Mouse (Mus musculus): ENCODE measurements around the gene Cipc.

The Cipc gene

DNA sequence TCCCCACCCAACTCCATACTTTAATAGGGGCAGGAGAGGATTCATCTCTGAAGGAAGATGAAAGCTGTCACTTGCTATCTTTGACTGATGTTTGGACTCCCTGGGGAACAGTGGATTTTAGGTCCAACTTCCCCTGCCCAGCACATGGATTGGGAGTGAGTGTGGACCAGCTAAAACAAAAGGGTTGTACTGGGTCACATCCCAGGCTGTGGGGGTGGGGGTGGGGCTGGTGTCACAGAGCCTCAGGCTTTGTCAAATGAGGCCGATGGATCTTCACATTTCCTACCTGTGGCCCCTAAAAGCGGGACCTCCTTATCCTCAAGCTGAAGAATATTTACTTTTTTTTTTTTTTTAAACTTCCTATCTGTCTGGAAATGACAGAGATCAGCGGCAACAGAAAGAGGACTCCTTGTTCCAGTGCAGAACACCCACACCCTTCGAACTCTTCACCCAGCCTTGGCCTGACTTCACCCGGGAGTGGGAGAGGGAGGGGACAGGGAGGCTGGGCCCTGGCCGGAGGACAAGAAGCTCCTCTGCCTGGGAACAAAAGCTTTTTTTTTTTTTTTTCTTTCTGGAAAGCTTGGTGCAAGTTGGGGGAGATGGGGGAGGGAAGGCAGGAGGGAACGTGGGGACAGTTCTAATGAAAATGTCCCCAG, 14.8 kb upstream of the Cipc start:
- DNase-seq (ENCODE audit: extremely low spot score), result peak; percentile 23

DNA sequence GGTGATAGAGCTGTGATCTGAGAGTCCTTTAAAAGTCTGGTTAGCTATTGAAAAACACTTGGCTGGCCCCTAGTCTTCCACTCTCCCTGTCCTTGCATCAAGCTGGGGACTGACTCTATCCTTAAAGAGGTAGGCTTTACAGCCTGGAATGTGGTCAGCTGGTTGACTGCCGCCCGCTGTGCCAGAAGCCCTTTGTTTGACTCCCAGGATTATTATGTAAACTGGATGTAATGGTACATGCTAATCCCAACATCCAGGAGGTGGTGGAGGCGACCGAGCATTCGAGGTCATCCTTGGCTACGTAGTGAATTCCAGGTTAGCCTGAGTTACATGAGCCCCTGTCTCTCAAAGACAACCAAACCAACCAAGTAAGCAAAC, 14.3 kb upstream of the Cipc start:
- DNase-seq (ENCODE audit: extremely low spot score), result no peak

DNA sequence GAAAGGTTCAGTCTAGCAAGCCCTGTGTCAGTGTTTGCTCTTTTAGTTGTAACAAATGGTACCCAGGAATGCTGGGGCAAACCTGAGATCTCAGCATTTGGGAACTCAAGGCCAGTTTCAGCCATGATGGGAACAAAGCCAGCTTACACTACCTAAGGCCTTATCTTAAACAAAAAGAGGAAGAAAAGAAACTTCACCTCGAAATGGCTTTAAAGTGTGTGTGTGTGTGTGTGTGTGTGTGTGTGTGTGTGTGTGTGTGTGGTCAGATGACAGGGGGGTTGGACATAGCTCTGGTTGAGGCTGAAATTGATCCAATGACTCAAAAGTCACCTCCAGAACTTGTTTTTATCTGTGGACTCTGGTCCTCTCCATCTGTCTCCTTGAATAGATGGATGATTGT, 12.1 kb upstream of the Cipc start:
- DNase-seq (ENCODE audit: extremely low spot score), result no peak

DNA sequence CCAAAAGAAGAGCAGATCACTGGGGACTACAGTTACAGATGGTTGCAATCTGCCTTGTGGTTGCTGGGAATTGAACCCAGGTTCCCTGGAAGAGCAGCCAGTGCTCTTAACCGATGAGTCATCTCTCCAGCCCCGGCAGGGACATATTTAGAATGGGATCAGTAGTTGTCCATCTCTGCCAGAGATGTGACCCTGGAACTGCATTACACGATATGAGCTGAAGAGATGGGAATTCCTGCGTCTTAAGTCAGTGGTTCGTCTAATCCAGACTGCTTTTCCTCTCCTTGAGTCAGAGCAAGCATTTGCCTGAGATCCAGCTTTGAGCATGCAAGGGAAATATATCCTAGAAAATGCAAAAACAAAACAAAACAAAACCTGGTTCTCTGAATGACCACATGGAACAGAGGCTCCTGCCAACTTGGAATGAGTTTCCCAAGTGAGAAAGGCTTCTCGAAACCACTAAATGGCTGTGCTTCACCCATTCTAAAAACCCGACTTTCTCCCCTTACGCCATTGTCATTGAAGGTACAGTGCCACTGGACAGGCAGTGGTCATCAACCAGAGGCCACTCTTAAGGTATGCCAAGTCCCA, 11.1 kb upstream of the Cipc start:
- DNase-seq (ENCODE audit: extremely low spot score), result no peak

DNA sequence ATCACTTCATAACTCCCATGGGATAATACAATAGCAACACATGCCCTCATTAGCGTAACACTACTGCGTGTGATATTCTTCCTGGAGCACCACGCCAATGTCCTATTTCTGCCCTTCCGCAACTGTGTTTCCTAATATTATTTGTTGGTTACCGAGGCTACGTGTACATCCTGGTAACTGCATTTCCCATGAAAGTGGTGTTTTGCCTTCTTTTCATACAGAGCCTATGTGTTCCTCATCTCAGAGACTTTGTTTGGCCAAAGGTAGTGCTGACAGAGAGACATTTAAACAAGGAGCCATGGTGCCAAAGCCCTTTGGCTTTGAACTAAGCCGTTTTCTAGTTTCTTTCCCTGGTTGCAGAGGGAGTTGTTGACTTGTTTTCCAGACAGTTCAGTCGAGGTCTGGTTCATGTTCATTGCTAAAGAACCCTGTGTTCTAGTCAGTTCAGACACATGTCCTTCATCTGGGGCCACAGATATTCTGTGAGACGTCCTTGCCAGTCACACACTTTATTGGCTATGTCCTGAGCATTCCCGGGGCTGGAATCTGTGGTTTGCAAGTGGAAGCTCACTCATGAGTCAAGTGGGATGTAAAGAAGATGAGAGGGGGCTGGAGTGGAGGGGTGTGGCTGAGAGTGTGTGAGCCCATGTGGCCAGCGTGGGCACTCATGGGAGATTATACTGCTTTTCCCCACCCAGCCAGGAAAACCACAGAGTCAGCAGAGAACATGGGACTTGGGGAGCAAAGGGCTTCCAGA, 10.1 kb upstream of the Cipc start:
- DNase-seq (ENCODE audit: extremely low spot score), result no peak

DNA sequence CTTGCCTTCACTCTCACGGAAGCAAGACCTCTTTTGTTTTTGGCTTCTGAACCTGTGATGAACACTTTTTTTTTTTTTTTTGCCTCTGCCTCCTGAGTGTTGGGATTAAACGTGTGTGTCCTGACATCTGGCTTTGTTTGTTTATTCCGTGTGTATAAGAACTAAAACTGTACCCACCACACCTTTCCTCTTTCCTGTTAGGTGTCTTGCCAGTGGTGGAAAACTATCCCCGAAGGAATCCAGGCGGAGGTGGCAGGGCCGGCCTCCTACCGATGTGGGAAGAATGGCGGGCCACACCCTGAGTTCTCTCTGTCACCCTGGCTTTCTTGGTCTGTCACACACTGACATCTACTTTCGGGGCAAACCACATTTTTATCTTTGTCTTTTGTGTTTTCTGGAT, 8.3 kb upstream of the Cipc start:
- DNase-seq (ENCODE audit: extremely low spot score), result no peak

DNA sequence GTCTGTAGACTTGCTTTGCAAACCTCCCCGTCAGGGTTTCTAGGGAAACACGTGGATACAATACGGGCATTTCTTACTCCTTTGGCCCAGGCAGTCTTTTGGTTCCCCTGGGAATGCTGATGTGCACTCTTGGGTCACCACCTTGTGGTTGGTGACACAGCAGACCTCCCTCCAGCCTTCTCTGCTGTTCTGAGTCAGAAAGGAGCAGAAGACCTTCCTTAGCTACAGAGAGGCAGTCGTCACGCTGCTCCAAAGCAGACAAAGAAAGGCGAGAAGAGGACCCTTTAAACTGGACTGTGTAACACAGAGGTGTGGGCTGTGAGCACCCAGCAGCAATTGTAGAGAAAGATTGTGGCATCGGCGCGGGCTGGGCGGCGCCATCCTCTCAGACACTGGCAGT, 5.7 kb upstream of the Cipc start:
- peak; percentile 15 for DNase-seq (ENCODE audit: extremely low spot score)

DNA sequence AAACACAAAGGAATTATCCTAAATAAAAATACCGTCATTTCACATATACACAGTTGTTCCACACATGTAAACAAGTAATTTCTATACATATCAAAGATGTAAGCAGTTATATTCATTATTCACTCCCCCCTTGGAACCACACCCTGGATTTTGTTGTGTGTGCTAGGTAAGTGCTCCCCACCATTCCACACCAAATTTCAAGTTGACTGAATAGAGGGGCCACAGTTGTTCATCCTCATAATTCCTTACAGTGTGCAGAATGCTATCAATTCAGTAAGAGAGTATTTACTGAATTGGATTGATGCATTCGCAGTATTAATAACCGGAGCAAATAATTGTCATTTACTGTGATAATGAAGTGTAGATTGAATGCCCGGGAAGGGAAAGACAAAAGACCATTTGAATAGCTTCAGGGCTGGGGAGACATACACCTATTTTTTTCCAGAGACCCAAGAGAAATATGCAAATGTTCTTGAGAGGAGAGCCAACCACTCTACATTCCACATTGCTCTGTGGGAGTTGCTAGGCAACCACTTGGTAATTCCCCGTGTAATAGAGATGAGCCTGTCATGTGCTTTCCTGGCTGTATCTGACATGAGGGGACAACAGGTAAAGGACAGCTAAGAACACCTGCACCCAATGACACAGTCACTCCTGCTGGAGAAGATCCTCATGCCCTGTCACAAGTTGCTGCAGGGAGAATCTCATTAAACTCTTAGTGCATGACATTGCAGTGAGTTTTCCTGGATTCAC, 4.9 kb upstream of the Cipc start:
- DNase-seq (ENCODE audit: extremely low spot score), result peak; percentile 51

DNA sequence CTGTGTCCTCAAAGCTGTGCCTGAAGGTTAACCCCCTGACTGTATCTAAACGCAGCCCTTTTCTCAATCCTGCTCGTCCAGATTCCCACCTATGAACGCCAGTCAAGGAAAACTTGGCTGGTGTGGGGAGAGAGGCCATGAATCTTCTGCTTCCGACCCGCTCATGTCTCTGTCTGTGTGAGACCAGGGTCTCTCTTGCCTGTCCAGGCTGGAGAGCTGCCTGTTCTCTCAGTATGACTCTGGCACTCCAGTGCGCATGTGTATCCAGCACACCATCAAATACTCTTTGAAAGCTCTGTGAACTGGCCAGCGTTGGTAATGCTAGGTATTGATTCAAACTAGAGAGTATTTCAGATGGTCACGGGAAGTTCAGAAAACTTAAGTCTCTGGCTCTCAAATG, 3.4 kb upstream of the Cipc start:
- no peak for DNase-seq (ENCODE audit: extremely low spot score)

DNA sequence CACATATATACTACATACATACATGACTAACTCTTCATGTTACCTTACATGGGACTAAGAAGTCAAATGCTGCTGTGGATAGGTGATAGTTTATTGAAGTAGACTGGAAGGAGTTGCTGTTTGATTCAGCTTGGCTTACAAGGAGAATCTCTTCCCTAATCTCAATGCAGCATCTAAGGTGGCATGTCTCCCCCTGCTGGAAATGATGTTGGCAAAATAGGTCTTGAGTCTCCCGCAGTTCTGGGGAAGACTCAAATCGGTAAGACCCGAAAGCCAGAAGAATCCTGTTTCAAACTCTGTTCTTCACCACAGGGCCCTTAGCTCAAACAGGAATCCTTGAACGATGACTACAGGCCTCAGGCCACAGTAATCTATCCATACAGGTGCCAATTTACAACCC, 1.7 kb upstream of the Cipc start:
- peak; percentile 77 for DNase-seq (ENCODE audit: extremely low spot score)

DNA sequence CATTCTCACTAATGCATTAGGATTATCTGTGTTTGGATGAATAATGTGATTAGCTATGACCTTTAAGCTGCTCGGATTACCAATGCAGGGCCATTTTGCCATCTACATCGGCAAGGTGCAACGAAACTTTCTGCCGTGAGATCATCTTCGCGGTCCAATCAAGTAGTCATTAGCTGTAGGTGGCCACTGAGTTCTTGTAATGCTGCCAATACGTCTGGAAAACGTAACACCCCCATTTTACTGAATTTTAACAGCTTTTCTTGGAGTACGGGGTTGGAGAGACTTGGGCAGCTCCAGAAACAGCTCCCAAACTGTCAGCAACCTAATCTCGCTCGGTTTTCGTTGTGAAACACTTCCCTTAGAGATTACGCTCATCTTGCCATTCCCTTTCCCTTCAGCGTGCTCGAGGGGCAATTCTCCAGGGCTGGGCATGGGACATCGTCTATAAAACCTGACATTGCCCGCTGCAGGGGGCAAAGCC, 502 bp upstream of the Cipc start:
- DNase-seq (ENCODE audit: extremely low spot score), result peak; percentile 58

DNA sequence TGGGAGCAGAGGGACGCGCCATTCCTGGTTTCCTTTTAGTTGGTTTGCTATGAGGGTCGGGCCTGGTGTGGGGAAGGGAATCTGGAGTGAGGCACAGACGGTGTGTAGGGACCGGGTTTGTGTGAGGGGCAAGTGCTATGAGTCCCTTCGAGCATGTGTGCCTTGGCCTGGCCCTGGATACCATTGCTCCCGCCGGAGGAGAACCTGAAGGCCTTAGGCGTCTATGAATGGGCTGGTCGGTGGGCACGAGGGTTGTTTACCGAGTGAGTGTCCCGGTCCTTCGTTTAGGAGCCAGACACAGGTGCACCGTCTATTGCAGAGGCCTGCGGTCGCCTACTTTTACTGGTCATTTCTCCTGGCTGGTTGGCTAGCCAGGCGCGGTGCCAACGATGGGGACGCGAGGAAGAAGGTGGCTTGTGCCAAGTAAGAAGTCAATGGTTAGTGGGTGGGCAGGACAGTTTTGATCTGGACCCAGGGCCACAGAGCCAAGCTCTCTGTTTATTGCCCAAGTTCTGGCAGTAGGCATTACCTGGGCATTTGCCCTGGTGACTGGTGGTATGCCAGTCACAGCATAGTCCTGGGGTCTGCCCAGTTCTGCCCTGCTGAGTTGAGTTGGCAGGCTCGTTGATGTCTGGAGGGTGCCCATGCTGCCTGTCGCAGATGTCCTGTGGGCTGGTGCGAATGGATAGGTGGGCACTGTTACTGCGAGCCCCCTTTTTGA, 998 bp downstream of the Cipc start:
- no peak for DNase-seq (ENCODE audit: extremely low spot score)

DNA sequence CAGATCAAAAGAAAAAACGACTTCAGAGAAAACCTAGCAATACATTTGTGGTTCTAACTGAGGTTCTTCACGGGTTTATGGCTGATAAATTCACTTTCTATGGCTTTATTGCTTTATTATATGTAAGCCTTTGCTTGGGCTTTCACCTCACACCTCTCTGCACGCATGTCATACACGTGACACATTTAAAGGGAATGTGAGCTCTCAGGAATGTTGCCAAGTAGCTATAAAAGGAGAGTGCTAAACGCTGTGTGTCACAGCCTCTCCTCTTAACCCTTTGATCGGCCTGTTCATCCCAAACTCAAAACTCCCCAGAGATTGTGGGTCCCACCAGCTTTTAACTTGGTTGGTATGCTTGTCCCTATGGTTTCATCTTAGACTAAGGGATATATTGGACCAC, 1.8 kb downstream of the Cipc start:
- DNase-seq (ENCODE audit: extremely low spot score), result no peak

DNA sequence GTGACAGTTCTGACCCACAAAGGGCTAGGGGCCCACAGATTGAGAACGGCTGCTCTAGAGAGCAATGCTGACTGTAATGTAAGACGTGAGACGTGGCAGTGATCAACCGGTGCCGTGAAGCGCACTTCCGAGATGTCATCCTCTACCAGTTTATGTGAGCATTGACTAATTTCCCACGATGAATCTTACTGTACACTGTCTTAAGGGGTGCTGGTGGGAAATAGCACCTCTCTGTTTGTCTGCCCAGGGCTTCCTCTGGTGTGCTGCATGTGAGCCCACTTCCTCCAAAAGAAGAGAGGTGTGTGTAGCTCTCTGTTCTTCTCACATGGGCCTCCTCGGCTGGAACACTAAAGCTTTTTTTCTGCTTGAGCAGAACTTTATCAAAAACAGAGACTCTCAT, 2.7 kb downstream of the Cipc start:
- no peak for DNase-seq (ENCODE audit: extremely low spot score)

DNA sequence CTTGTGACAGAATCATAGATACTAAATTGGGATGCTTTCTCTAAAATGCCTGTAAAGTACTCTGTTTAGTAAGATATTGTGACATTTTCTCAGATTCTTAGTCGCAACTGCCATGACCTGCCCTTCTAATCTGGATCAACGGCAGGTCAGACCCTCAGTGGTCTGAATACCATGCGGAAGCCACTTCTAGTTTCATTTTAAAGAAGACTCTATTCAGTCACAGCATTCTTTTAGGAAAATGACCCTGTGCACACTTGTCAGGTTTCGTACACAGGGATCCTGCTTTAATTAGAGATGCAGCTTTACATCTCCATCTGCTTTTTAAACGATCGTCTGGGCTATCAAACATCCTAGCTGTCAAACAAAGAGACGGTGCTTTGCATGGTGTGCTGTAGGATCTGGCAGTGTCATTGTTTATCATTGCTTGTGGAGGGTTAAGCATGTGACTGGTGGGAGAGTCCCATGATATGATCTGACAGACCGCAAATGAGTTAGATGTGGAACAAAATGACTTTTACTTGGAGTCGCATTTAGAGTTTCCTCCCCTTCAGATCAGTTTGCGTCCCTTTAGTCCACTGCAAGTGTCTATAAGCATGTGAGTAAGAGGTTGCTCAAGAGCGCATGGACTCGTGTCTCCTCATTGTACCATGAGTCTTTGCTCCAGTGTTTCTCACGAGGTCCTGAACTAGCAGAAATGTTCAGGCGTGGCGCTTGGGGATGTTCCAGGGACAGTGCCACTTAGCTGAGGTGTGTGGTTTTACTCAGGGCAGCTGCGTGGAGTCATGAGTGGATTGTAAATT, 3.5 kb downstream of the Cipc start:
- DNase-seq (ENCODE audit: extremely low spot score), result no peak

DNA sequence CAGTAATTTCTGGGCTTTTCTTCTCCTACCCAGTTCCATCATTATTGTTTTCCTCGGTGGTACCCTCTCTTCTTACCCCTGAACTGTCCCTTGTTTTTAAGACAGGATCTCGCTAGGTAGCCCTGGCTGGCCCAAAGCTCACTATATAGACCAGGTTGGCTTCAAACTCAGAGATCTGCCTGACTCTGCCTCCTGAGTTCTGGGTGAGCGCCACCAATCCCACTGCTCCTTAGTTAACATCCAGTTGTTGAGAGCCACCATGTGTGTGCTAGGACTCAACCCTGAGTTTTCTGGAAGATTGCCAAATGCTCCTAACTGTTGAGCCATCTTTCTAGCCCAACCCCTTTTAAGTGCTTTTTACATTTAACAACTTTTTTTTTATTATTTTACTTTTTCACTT, 4.1 kb downstream of the Cipc start:
- no peak for DNase-seq (ENCODE audit: extremely low spot score)

DNA sequence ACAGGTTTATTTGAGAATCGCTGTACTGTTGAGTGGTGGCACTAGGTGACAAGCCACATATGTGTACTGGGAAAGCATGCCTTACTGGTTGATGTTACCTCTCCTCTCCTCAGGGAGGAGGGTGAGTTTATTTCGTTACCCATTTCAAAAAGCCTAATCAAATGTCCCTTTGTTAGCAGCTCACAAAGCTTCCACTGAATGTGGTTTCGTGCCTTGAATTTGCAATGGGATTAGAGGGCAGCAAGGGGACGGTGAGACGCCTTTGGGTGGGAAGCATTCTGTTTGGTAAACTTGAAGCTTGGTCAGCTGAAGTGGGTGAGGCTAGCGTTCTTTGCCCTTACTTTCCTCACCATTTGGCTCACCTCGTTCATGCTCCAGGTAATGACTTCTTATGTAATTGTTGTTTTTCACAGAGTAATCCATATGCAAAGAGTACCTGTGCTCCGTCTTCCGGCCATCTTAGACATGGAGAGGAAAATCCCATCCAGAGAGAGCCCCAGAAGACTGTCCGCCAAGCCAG, 5.5 kb downstream of the Cipc start:
- no peak for DNase-seq (ENCODE audit: extremely low spot score)

DNA sequence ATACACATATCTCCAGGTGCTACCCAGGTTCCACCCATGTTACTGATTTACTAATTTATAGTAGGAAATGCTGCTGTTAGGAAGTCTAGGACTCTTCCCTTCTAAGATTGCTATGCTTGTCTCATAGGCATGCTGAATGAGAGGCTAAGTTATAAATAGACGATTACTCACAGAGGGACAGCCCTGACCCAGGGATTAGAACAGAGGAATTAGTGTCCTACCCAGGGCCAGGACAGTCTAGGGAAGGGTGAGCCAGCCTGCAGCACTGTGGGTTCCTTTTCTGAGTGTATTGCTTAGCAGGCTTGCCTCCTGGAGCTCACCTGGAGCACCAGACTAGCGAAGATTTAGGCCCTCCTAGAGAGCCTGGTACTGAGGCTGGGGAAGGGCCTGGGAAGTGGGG, 9.1 kb downstream of the Cipc start:
- no peak for DNase-seq (ENCODE audit: extremely low spot score)

DNA sequence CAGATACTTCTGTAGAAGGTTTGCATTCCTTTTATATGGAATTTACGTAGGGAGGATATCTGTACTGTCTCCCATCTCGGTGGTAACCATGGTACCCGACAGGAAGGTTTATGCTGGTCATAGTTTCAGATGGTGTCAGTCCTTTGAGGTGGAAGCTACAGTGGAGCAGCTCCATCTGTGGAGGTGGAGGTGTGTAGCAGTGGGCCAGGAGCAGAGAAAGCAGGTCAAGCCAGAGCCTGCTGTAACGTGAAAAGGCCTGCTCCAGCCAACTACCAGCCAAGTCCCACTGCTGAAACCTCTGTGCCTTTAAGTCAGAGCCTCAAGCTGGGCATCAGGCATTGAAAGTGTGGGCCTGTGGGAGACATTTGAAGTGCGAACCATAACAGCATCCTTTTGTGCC, 11.7 kb downstream of the Cipc start:
- DNase-seq (ENCODE audit: extremely low spot score), result no peak

DNA sequence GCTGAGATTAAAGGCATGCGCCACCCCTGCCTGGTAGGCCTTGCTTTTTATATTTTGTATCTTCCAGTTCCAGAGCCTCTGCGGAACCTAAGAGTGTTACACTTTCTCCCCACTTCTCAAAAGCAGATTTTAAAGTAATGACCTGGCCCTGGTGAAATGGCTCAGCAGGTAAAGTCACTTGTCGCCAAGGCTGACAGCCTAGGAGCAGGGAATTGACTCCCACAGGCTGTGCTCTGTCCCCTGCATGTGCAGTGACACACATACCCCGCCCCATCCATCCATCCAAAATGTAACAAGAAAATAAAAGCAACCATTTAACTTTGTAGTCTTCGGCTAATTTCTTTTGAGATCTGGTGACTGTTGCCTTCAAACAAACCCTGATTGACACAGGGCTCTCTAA, 12.8 kb downstream of the Cipc start:
- DNase-seq (ENCODE audit: extremely low spot score), result no peak

DNA sequence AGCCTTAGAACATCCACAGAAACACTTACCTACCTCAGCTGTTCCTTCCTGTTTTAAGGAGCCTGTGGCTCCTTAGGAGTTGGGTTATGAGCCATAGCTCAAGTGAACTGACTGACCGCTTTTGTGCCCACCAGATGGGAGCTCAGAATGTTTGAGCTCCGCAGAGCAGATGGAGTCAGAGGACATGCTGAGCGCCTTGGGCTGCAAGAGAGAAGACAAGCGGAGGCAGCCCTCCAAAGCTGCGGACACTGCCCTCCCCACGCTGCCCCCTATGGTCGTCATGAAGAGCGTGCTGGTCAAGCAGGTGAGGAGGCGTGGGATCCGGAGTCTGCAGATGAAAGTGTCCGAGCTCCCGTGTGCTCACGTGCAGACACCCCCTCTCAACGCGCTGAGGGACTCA, 13.3 kb downstream of the Cipc start:
- DNase-seq (ENCODE audit: extremely low spot score), result no peak
